8 mouse cellular contexts compared by ENCODE assay signal in the genomic region with DNA sequence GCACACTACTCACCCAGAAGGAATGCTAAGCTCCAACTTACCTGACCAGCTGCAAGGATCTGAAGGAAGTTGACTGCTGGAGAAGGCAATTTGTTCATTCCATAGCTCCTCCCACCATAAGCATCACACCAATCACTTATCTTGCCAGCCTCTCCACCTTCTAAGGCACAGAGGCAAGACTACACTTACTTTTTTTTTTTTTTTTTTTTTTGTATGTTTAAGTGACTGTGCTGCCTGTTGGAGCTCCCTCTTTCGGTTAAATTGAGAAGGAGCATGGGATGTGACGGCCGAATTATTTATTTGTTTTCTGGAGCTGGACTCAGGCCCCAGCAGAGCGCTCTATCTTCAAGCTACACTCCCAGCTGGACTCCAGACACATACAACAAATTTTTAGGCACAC. TPM values are rescaled to one million over a fixed set of nuclear protein-coding genes. Genes with fewer than 3 reads are reported as not detected.
DNase-seq lines count a peak whose midpoint lies in the region; ATAC-seq and TF ChIP-seq lines count a peak whose summit lies in the region.

No protein-coding gene starts in this region.

- H3K27ac ChIP-seq in hindbrain, postnatal 0 days: no peak overlapping the region
- H3K27ac ChIP-seq in hindbrain, embryonic 14.5 days: no peak overlapping the region
- no peak overlapping the region for H3K27ac ChIP-seq in midbrain, embryonic 16.5 days (ENCODE audit: low read length)

- no peak for ATAC-seq in hindbrain, postnatal 0 days
- ATAC-seq in hindbrain, embryonic 14.5 days (ENCODE audit: low FRiP score): no peak
- no peak for ATAC-seq in midbrain, embryonic 16.5 days

- WGBS in hindbrain, postnatal 0 days: 38% methylated on average over 4 of the region's 4 CpGs
- 43% methylated on average over 4 of the region's 4 CpGs for WGBS in hindbrain, embryonic 14.5 days
- WGBS in midbrain, embryonic 16.5 days: 44% methylated on average over 4 of the region's 4 CpGs

- H3K9me3 ChIP-seq in hindbrain, postnatal 0 days (ENCODE audit: low read length): no peaks in the 10 kb centered on the region
- H3K9me3 ChIP-seq in hindbrain, embryonic 14.5 days (ENCODE audit: control insufficient read depth, low read length): no peaks in the 10 kb centered on the region
- H3K9me3 ChIP-seq in midbrain, embryonic 16.5 days (replicated peaks; ENCODE audit: control insufficient read depth, low read length, poor library complexity, severe bottlenecking): no peaks in the 10 kb centered on the region

- H3K9ac ChIP-seq in hindbrain, postnatal 0 days (replicated peaks; ENCODE audit: low read length): no peak overlapping the region
- no peak overlapping the region for H3K9ac ChIP-seq in hindbrain, embryonic 14.5 days
- H3K9ac ChIP-seq in midbrain, embryonic 16.5 days (ENCODE audit: low read depth, low read length): no peak overlapping the region

- no peak overlapping the region for H3K4me3 ChIP-seq in hindbrain, postnatal 0 days (ENCODE audit: low read length)
- H3K4me3 ChIP-seq in hindbrain, embryonic 14.5 days (replicated peaks; ENCODE audit: low read length): no peak overlapping the region
- H3K4me3 ChIP-seq in midbrain, embryonic 16.5 days (ENCODE audit: low read depth, low read length): no peak overlapping the region

- peak; percentile 48 for TF ChIP-seq CTCF in hindbrain, postnatal 0 days (IDR thresholded peaks at IDR 0.05; ENCODE audit: low read depth)

- no peak overlapping the region for H3K4me2 ChIP-seq in hindbrain, postnatal 0 days (ENCODE audit: low read depth, low read length)
- H3K4me2 ChIP-seq in hindbrain, embryonic 14.5 days (replicated peaks): no peak overlapping the region
- H3K4me2 ChIP-seq in midbrain, embryonic 16.5 days (ENCODE audit: low read length): no peak overlapping the region

- DNase-seq in hindbrain, postnatal 0 days (ENCODE audit: low spot score): peak; percentile 40
- no peak for DNase-seq in hindbrain, embryonic 14.5 days (ENCODE audit: low spot score)
- peak; percentile 12 for DNase-seq in CD4-positive helper T cell, adult 2 months (ENCODE audit: low read depth, low spot score)
- DNase-seq in R1 (ENCODE audit: low read depth, low spot score): peak; percentile 49
- DNase-seq in fibroblast of lung, adult 2 months (ENCODE audit: low read depth): peak; percentile 22
- DNase-seq in lung, postnatal 36 days: peak; percentile 65
- no peak for DNase-seq in right cerebral cortex, adult 18-20 months

- H3K4me1 ChIP-seq in hindbrain, postnatal 0 days (ENCODE audit: insufficient read depth, low read length): no peaks in the 10 kb centered on the region
- H3K4me1 ChIP-seq in hindbrain, embryonic 14.5 days (replicated peaks; ENCODE audit: control insufficient read depth, insufficient read depth, low read length): no peaks in the 10 kb centered on the region
- no peaks in the 10 kb centered on the region for H3K4me1 ChIP-seq in midbrain, embryonic 16.5 days (ENCODE audit: control insufficient read depth, insufficient read depth, low read length)

- no peaks in the 10 kb centered on the region for H3K36me3 ChIP-seq in hindbrain, postnatal 0 days (ENCODE audit: insufficient read depth, low read length)
- H3K36me3 ChIP-seq in hindbrain, embryonic 14.5 days (replicated peaks; ENCODE audit: control insufficient read depth, insufficient read depth): no peaks in the 10 kb centered on the region
- H3K36me3 ChIP-seq in midbrain, embryonic 16.5 days (ENCODE audit: control insufficient read depth, insufficient read depth, low read length): no peaks in the 10 kb centered on the region

- no peaks in the 10 kb centered on the region for H3K27me3 ChIP-seq in hindbrain, postnatal 0 days (ENCODE audit: insufficient read depth, low read length)
- H3K27me3 ChIP-seq in hindbrain, embryonic 14.5 days (ENCODE audit: control insufficient read depth, insufficient read depth, low read length): no peaks in the 10 kb centered on the region
- H3K27me3 ChIP-seq in midbrain, embryonic 16.5 days (ENCODE audit: control insufficient read depth, insufficient read depth, low read depth, low read length): no peaks in the 10 kb centered on the region

RNA-seq across cellular contexts. Expression of gene Mbnl3, which starts 60.0 kb away (rescaled TPM):
- total RNA-seq in hindbrain, postnatal 0 days (2014; rRNA removed): 0.83 and 1.4 TPM in 2 replicates
- 0.81 and 1.1 TPM in 2 replicates for polyA plus RNA-seq in hindbrain, postnatal 0 days (2015; fragmentation: Nextera tagmentation; extraction: Ambion mirVana)
- polyA plus RNA-seq in hindbrain, embryonic 14.5 days (2014; fragmentation: Nextera tagmentation; extraction: Ambion mirVana): 0.95 and 1.1 TPM in 2 replicates
- 0.43 and 0.66 TPM in 2 replicates for polyA plus RNA-seq in midbrain, embryonic 16.5 days (2015; fragmentation: Nextera tagmentation; extraction: Ambion mirVana)

Comparison
In these comparisons a context has a peak if more than half of its experiments do, and no peak if none do; other contexts are left out.
1. DNase-seq: peak in hindbrain, postnatal 0 days (single experiment), CD4-positive helper T cell, adult 2 months (single experiment), R1 (single experiment), fibroblast of lung, adult 2 months (single experiment) and lung, postnatal 36 days (single experiment); none in hindbrain, embryonic 14.5 days (single experiment) and right cerebral cortex, adult 18-20 months (single experiment).